Mouse (Mus musculus): ENCODE results near the gene Pip4k2b.

DNA sequence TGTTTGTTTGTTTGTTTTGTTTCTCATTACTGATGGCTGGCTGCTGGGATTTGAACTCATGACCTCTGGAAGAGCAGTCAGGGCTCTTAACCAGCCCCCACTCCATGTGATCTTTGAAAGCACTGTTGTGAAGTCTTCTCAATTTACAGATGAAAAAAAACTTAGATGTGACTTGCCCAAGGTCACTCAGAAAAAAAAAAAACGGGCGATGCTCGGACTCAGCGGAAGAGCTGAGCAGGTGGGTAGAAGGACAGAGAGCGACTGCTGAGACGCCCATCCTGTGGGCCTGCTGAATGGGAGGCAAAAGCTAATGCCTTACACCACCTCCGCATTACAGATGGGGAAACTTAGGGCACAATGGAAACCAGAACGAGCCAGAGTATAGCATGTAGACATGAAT is 47.8 kb downstream of the Pip4k2b start:
- no peak for TF ChIP-seq CTCF (IDR thresholded peaks at IDR 0.05; ENCODE audit: insufficient read depth, low read depth, low read length)
- no peak for TF ChIP-seq POLR2A (IDR thresholded peaks at IDR 0.05; ENCODE audit: insufficient read depth, low read depth, low read length)

All from olfactory bulb, adult 2 months (tissue).